Mouse (Mus musculus) liver, embryonic 14.5 days (tissue): ENCODE data around the gene Nup85. TPM values are rescaled to one million over a fixed set of nuclear protein-coding genes. Genes with fewer than 3 reads are reported as not detected.

Experiments used
- ATAC-seq: fragments of 200-750 bp; cut with Nextera tagmentation; 2 replicates; pipeline ENCODE4 v1.8.0; 2017; ENCODE audit warnings: moderate number of reproducible peaks, mild to moderate bottlenecking, moderate library complexity; ENCODE audit not compliant: insufficient read depth
- DNase-seq, 3 experiments: peaks; one replicate each; pipeline ENCODE4 v3.0.0-alpha.2; 2012 to 2013; ENCODE audit warnings: low read depth in 3 of 3, low spot score in 3 of 3
- H3K27ac ChIP-seq: fragments of 300-500 bp; sonication (generic); 2 replicates; pipeline ENCODE4 v1.5.1; 2014; ENCODE audit warnings: moderate library complexity, mild to moderate bottlenecking, control low read depth, inconsistent platforms
- H3K27me3 ChIP-seq: fragments of 300-500 bp; sonication (generic); 2 replicates; pipeline ENCODE4 v1.6.1; 2014; ENCODE audit warnings: mild to moderate bottlenecking, low read length, moderate library complexity; ENCODE audit not compliant: control insufficient read depth, insufficient read depth
- H3K36me3 ChIP-seq: fragments of 300-500 bp; sonication (generic); replicated peaks from 2 replicates; pipeline ENCODE4 v1.6.1; 2014; ENCODE audit warnings: low read depth; ENCODE audit not compliant: control insufficient read depth, insufficient read depth
- H3K4me1 ChIP-seq, 2 experiments: fragments of 200-500 bp in 1 of 2; fragments of 300-500 bp in 1 of 2; sonication (generic) in 1 of 2; replicated peaks; 2 replicates each; pipeline ENCODE4 v1.6.1; 2012 to 2014; ENCODE audit warnings: antibody characterized with exemption in 1 of 2, inconsistent platforms in 1 of 2, low read length in 1 of 2; ENCODE audit not compliant: control insufficient read depth in 2 of 2, insufficient read depth in 2 of 2
- H3K4me2 ChIP-seq: fragments of 300-500 bp; sonication (generic); 2 replicates; pipeline ENCODE4 v1.6.1; 2014; ENCODE audit warnings: low read depth, mild to moderate bottlenecking, control low read depth, moderate library complexity
- H3K4me3 ChIP-seq, 2 experiments: fragments of 200-500 bp in 1 of 2; fragments of 300-500 bp in 1 of 2; sonication (generic) in 1 of 2; 2 replicates each; pipeline ENCODE4 v1.5.1; 2012 to 2014; ENCODE audit warnings: low read depth in 2 of 2, low read length in 2 of 2, mild to moderate bottlenecking in 2 of 2, control low read depth in 1 of 2, inconsistent platforms in 1 of 2, moderate library complexity in 1 of 2; ENCODE audit not compliant: insufficient read depth in 1 of 2
- H3K9ac ChIP-seq: fragments of 300-500 bp; sonication (generic); replicated peaks from 2 replicates; pipeline ENCODE4 v1.6.1; 2014; ENCODE audit warnings: mild to moderate bottlenecking, control low read depth, moderate library complexity
- H3K9me3 ChIP-seq: fragments of 300-500 bp; sonication (generic); 2 replicates; pipeline ENCODE4 v1.6.1; 2016; ENCODE audit warnings: low read length, mixed read lengths; ENCODE audit not compliant: control insufficient read depth
- CTCF ChIP-seq: IDR thresholded peaks from 2 replicates; pipeline ENCODE4 v1.5.1; 2016; ENCODE audit warnings: antibody characterized with exemption, low read depth, control low read depth
- EP300 ChIP-seq: IDR thresholded peaks from 2 replicates; pipeline ENCODE4 v1.6.1; 2016; ENCODE audit warnings: antibody characterized with exemption, low read depth
- WGBS: fragments of 180-500 bp; shearing (Covaris S2); extraction: QIAGEN DNeasy Blood & Tissue Kit; methylation state at CpG from one replicate; pipeline ENCODE4 v1.1.7; 2014; ENCODE audit not compliant: insufficient replicate concordance; 5-methylcytosine and 5-hydroxymethylcytosine counted together
- polyA plus RNA-seq, 2 experiments: library from polyadenylated mRNA; depleted of rRNA in 1 of 2; stranded (reverse) in 1 of 2; unstranded in 1 of 2; fragments of >200 nt; fragmentation: Nextera tagmentation in 1 of 2; extraction: Ambion mirVana in 1 of 2; gene quantifications; 2 replicates each; pipeline versions ENCODE4 v1.2.1 to v1.2.3; 2012 to 2014

Gene Nup85
- polyA plus RNA-seq, 2 experiments: 109 to 118 TPM

- Histone ChIP-seq H3K36me3 (peaks cover 22% of the 10 kb centered on the region), H3K27me3 (no peaks in the 10 kb centered on the region), H3K9ac (no peak overlapping the region), H3K9me3 (no peaks in the 10 kb centered on the region), H3K4me1 (peaks cover 11 to 12% of the 10 kb centered on the region in 2 experiments), H3K4me2 (no peak overlapping the region), H3K4me3 (no peak overlapping the region), H3K27ac (no peak overlapping the region)
- DNase-seq (no peak), ATAC-seq (no peak)
- TF ChIP-seq EP300 (no peak), CTCF (no peak)
- WGBS: 83% methylated on average over 7 of the region's 7 CpGs
Measured at GRCm38 (mm10) chr11:115599722-115600121, 35.5 kb downstream of the Nup85 start.

- ATAC-seq (no peak), DNase-seq (no peak)
- WGBS: 91% methylated on average over 15 of the region's 15 CpGs
- Histone ChIP-seq H3K4me2 (no peak overlapping the region), H3K4me3 (no peak overlapping the region), H3K27ac (no peak overlapping the region), H3K9me3 (no peaks in the 10 kb centered on the region), H3K4me1 (peaks cover 12 to 17% of the 10 kb centered on the region in 2 experiments), H3K36me3 (peaks cover 15% of the 10 kb centered on the region), H3K9ac (no peak overlapping the region), H3K27me3 (no peaks in the 10 kb centered on the region)
- TF ChIP-seq EP300 (no peak), CTCF (no peak)
Measured at GRCm38 (mm10) chr11:115600743-115601142, 36.5 kb downstream of the Nup85 start.

- no peak overlapping the region for H3K4me3 ChIP-seq
- TF ChIP-seq EP300: no peak
- TF ChIP-seq CTCF: no peak
- H3K36me3 ChIP-seq: peaks cover 17% of the 10 kb centered on the region
- no peaks in the 10 kb centered on the region for H3K9me3 ChIP-seq
- H3K9ac ChIP-seq: no peak overlapping the region
- no peak for DNase-seq
- H3K27me3 ChIP-seq: no peaks in the 10 kb centered on the region
- peaks cover 12 to 17% of the 10 kb centered on the region in 2 experiments for H3K4me1 ChIP-seq
- WGBS: 46% methylated on average over 4 of the region's 4 CpGs
- H3K27ac ChIP-seq: no peak overlapping the region
- H3K4me2 ChIP-seq: no peak overlapping the region
- ATAC-seq: no peak
Measured at GRCm38 (mm10) chr11:115601174-115601573, 36.9 kb downstream of the Nup85 start.

- peaks cover 12 to 17% of the 10 kb centered on the region in 2 experiments for H3K4me1 ChIP-seq
- H3K27me3 ChIP-seq: no peaks in the 10 kb centered on the region
- 3% methylated on average over 15 of the region's 15 CpGs for WGBS
- DNase-seq: no peak
- TF ChIP-seq EP300: no peak
- TF ChIP-seq CTCF: no peak
- ATAC-seq: peak; percentile 5; the same call in 1 of the 2 replicates
- H3K36me3 ChIP-seq: peaks cover 23% of the 10 kb centered on the region
- H3K9ac ChIP-seq: peak overlapping the region; percentile 89
- H3K4me3 ChIP-seq: peak overlapping the region; percentile 86 to 96
- peak overlapping the region; percentile 27 for H3K27ac ChIP-seq
- no peaks in the 10 kb centered on the region for H3K9me3 ChIP-seq
- peak overlapping the region; percentile 96 for H3K4me2 ChIP-seq
Measured at GRCm38 (mm10) chr11:115603128-115603475, 38.9 kb downstream of the Nup85 start.

- H3K9me3 ChIP-seq: no peaks in the 10 kb centered on the region
- ATAC-seq: peak; percentile 96
- TF ChIP-seq EP300 (peak; percentile 55; the same call in 1 of the 2 replicates), CTCF (no peak)
- H3K27me3 ChIP-seq: no peaks in the 10 kb centered on the region
- under 1% methylated on average over 70 of the region's 93 CpGs for WGBS
- peaks cover 12 to 17% of the 10 kb centered on the region in 2 experiments for H3K4me1 ChIP-seq
- peak; percentile 77 to 82 (median 78) for DNase-seq
- peak within 1 kb of the TSS; percentile 27 for H3K27ac ChIP-seq
- H3K4me3 ChIP-seq: peak within 1 kb of the TSS; percentile 86 to 96
- peak within 1 kb of the TSS; percentile 96 for H3K4me2 ChIP-seq
- peak within 1 kb of the TSS; percentile 89 for H3K9ac ChIP-seq
- peaks cover 25% of the 10 kb centered on the region for H3K36me3 ChIP-seq
Measured at GRCm38 (mm10) chr11:115603476-115604303, 39.5 kb downstream of the Nup85 start, which contains the start of the genes Mrps7 and Gga3. TSS of gene Mrps7 (plus strand) at chr11:115603925. TSS of gene Gga3 (minus strand) at chr11:115604051.
